Mouse (Mus musculus) testis, adult 2 months (tissue): ENCODE measurements around the gene Pcdh7.

Experiments
- CTCF ChIP-seq: fragments of 200-500 bp; IDR thresholded peaks from 2 replicates; pipeline ENCODE4 v1.5.1; 2012; ENCODE audit warnings: low read depth, mild to moderate bottlenecking, inconsistent platforms, low read length, moderate library complexity; ENCODE audit not compliant: control insufficient read depth, insufficient read depth, insufficient replicate concordance
- POLR2A ChIP-seq: fragments of 200-500 bp; IDR thresholded peaks from 2 replicates; pipeline ENCODE4 v1.6.1; 2012; ENCODE audit warnings: low read depth, mild to moderate bottlenecking, inconsistent platforms, low read length, moderate library complexity; ENCODE audit not compliant: control insufficient read depth

DNA sequence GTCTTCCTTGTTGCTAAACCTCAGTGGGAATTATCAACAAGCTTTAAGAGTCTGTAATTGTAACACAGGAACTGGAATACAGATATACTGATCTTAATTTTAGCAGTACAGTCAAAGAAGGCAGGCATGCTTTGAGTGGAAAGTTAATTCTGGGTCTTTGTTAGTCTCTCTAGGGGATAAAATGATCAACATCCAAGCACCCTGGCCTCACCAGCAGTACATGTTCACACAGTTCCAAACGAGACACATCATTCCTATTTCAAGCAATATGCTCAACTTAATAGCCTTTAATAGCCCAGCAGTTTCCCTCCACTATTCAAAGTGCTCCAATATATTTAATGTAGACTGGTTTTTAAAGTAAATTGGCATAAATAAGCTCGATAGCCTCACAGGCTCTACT, 275.8 kb downstream of the Pcdh7 start:
- TF ChIP-seq CTCF: no peak
- no peak for TF ChIP-seq POLR2A
